Mouse (Mus musculus) megakaryocyte, embryonic 14.5 days (primary cell): Measurements from ENCODE around the gene Fam89b. TPM values are rescaled to one million over a fixed set of nuclear protein-coding genes. Genes with fewer than 3 reads are reported as not detected.
"Not testable (repeated sequence)": the region's sequence is repeated elsewhere in the genome, so short reads cannot be mapped to it uniquely, and the experiment has no call there.

ENCODE experiments used
- H3K27me3 ChIP-seq: replicated peaks from 2 replicates; pipeline ENCODE3; 2012; ENCODE audit warnings: inconsistent platforms
- H3K36me3 ChIP-seq: replicated peaks from 2 replicates; pipeline ENCODE3; 2012; ENCODE audit warnings: low read length, inconsistent platforms, mixed read lengths
- H3K4me1 ChIP-seq: 2 replicates; pipeline ENCODE4 v1.6.1; 2012; ENCODE audit warnings: inconsistent platforms
- H3K4me3 ChIP-seq: replicated peaks from 2 replicates; pipeline ENCODE3; 2012; ENCODE audit warnings: moderate library complexity, mild to moderate bottlenecking, inconsistent platforms
- H3K9me3 ChIP-seq: 2 replicates; pipeline ENCODE4 v1.6.1; 2012; ENCODE audit warnings: inconsistent platforms
- FLI1 ChIP-seq: IDR thresholded peaks from 2 replicates; pipeline ENCODE4 v1.6.1; 2012; ENCODE audit warnings: low read length, inconsistent platforms, mixed read lengths
- GATA1 ChIP-seq: IDR thresholded peaks from 3 replicates; pipeline ENCODE4 v1.6.1; 2012; ENCODE audit warnings: mixed read lengths, low read length, inconsistent platforms, borderline replicate concordance
- polyA plus RNA-seq: library from polyadenylated mRNA; stranded (reverse); fragments of >175 nt; gene quantifications from 2 replicates; pipeline ENCODE4 v1.2.3, GENCODE M21; 2012; ENCODE audit warnings: low replicate concordance; ENCODE audit not compliant: insufficient read depth

Gene Fam89b
- polyA plus RNA-seq, 1 experiment = 173 TPM

DNA sequence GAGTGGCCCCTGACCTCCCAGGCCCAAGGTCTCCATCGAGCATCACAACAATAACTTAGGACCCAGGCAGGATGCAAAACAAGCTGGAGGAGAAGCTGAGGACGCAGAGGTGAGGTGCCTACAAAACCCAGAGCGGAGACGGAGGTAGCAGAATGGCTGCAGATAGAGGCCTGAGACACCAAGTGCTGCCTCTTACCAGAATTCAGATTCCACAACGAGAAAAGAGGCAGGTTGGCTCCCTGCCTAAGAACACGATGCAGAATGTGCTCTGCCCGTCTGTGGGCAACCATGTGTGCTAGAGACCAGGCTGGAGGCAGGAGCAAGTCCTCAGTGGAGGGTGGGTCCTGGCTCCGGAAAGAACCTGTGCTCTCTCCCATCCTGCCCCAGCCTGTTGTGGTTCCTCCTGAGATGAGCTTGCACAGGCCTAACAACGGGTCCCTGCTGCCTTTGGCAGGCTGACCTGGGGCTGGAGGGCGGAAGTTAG, 36.5 kb downstream of the Fam89b start:
- H3K36me3 ChIP-seq = peaks cover 75% of the 10 kb centered on the region
- TF ChIP-seq GATA1 (no peak), FLI1 (no peak)
- peaks cover 58% of the 10 kb centered on the region for H3K4me1 ChIP-seq
- H3K9me3 ChIP-seq = no peaks in the 10 kb centered on the region
- no peaks in the 10 kb centered on the region for H3K27me3 ChIP-seq
- H3K4me3 ChIP-seq = peak overlapping the region; percentile 97

- peaks cover 65% of the 10 kb centered on the region for H3K4me1 ChIP-seq
- peak overlapping the region; percentile 97 for H3K4me3 ChIP-seq
- H3K9me3 ChIP-seq = no peaks in the 10 kb centered on the region
- TF ChIP-seq FLI1 = no peak
- no peak for TF ChIP-seq GATA1
- no peaks in the 10 kb centered on the region for H3K27me3 ChIP-seq
- H3K36me3 ChIP-seq = peaks cover 71% of the 10 kb centered on the region
Observed at GRCm38 (mm10) chr19:5692086-5692912, 37.2 kb downstream of the Fam89b start.

DNA sequence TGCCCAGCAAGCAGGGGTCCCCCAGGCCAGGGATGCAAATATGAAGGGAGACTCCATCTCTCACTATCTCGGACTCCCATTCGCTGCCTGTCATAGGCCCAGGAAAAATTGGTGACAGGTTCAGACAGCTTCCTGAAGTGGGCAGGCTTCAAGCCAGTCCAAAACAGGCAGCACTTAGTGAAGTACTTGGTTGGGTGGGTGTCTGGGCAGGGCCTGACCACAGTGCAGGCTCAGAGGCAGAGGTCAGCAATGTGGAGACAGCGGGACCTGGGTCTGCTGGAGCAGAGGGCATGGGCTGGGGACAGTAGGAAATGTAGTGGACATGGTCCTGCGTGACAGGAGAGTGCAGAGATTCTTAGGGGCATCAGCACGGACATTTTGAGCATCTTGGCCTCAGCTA, 37.9 kb downstream of the Fam89b start:
- Histone ChIP-seq H3K9me3 (no peaks in the 10 kb centered on the region), H3K4me1 (peaks cover 70% of the 10 kb centered on the region), H3K27me3 (no peaks in the 10 kb centered on the region), H3K36me3 (peaks cover 69% of the 10 kb centered on the region), H3K4me3 (peak overlapping the region; percentile 97)
- no peak for TF ChIP-seq FLI1
- no peak for TF ChIP-seq GATA1

DNA sequence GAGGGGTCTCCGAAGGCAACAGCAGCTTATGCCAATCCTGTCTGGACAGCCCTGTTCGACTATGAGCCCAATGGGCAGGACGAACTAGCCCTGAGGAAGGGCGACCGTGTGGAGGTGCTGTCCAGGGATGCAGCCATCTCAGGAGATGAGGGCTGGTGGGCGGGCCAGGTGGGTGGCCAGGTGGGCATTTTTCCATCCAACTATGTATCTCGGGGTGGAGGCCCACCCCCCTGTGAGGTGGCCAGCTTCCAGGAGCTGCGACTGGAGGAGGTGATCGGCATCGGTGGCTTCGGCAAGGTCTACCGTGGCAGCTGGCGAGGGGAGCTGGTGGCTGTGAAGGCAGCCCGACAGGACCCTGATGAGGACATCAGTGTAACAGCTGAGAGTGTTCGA, 39.1 kb downstream of the Fam89b start:
- H3K4me1 ChIP-seq = peaks cover 67% of the 10 kb centered on the region
- H3K27me3 ChIP-seq = no peaks in the 10 kb centered on the region
- TF ChIP-seq FLI1 = no peak
- TF ChIP-seq GATA1 = no peak
- H3K36me3 ChIP-seq = peaks cover 69% of the 10 kb centered on the region
- H3K4me3 ChIP-seq = peak overlapping the region; percentile 97
- H3K9me3 ChIP-seq = no peaks in the 10 kb centered on the region

DNA sequence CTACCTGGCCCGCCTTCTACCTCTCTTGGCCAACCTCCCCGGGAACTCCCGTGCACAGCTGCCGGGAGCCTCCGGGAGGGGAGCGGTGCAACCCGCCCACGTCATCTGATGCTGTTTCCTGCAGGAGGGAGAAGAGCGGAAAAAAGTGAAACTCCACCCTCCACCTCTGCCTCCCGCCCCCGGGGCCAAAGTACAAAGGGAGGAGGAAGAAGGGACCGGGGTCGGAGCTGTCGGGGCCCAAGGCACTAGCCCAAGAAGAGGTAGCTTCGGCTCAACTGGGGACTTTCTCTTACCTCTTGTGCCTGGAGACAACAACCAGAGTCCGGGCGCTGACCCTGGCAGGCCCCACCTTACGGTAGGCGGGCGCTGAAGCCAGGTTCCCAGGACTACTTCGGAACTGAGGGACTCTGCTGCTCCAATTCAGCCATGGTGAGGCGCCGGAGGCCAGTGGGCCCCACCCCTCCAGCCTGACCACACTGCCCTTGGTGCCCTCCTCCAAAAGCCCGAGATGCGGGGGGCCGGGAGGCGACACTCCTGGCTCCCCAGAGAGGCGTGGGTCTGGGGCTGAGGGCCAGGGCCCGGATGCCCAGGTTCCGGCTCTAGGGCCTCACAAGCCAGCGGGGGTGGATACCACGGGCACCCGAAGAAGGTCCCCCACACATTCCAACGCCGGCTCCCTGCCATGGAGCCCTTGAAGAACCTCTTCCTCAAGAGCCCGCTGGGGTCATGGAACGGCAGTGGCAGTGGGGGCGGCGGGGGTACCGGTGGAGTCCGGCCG, 39.7 kb downstream of the Fam89b start:
- no peak for TF ChIP-seq FLI1
- TF ChIP-seq GATA1 = no peak
- peak overlapping the region; percentile 97 for H3K4me3 ChIP-seq
- H3K27me3 ChIP-seq = no peaks in the 10 kb centered on the region
- H3K36me3 ChIP-seq = peaks cover 69% of the 10 kb centered on the region
- H3K9me3 ChIP-seq = no peaks in the 10 kb centered on the region
- H3K4me1 ChIP-seq = peaks cover 64% of the 10 kb centered on the region

GRCm38 (mm10) chr19:5689088-5689428, 40.4 kb downstream of the Fam89b start:
- Histone ChIP-seq H3K9me3 (no peaks in the 10 kb centered on the region), H3K4me3 (peak overlapping the region; percentile 97), H3K27me3 (no peaks in the 10 kb centered on the region), H3K36me3 (peaks cover 69% of the 10 kb centered on the region), H3K4me1 (peaks cover 58% of the 10 kb centered on the region)
- no peak for TF ChIP-seq FLI1
- no peak for TF ChIP-seq GATA1

- Histone ChIP-seq H3K27me3 (no peaks in the 10 kb centered on the region), H3K4me3 (peak within 1 kb of the TSS; percentile 97), H3K36me3 (peaks cover 69% of the 10 kb centered on the region), H3K4me1 (peaks cover 52% of the 10 kb centered on the region), H3K9me3 (no peaks in the 10 kb centered on the region)
- TF ChIP-seq GATA1 = no peak
- TF ChIP-seq FLI1 = no peak
Observed at GRCm38 (mm10) chr19:5688200-5689087, 41.0 kb downstream of the Fam89b start, which contains the start of the genes Map3k11 and Pcnx3. TSS of gene Map3k11 (plus strand) at chr19:5688742. TSS of gene Pcnx3 (minus strand) at chr19:5688908.

DNA sequence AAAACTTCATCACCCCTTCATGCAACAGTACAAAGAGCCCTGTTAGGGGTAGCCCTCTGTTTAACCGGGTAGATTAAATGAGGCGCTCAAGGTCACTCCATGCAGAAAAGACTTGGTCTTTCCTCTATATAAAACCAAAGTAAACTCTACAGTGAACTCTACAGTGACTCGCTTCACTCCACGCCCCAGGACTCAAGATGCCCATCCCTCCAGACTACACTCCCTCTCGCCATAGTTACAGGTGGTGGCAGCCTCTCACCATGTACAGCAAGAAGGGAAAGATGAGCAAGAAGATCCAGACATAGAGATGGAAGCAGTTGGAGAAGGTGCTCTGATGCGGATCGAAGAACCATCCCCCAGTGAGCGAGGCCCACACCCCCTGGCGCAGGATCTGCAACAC, 41.7 kb downstream of the Fam89b start:
- Histone ChIP-seq H3K4me3 (peak overlapping the region; percentile 97), H3K4me1 (peaks cover 48% of the 10 kb centered on the region), H3K36me3 (peaks cover 69% of the 10 kb centered on the region), H3K9me3 (no peaks in the 10 kb centered on the region), H3K27me3 (no peaks in the 10 kb centered on the region)
- no peak for TF ChIP-seq GATA1
- no peak for TF ChIP-seq FLI1

DNA sequence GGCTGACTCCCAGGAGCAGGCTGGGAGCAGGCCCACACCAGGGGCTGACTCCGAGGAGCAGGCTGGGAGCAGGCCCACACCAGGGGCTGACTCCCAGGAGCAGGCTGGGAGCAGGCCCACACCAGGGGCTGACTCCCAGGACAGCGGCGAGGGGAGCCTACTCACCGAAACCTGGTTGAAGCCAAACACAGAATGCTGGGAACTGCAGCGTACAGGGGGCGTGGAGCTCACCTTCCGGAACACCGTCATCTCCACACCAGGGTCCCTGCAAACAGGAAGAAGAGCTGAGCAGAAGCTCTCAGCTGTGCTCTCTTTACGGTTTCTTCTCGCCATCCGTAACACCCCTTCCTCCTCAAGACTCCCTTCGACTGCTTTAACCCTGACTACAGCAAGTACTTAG, 42.5 kb downstream of the Fam89b start:
- H3K9me3 ChIP-seq, H3K27me3 ChIP-seq: not testable (repeated sequence)
- H3K36me3 ChIP-seq = peaks cover 70% of the 10 kb centered on the region
- H3K4me3 ChIP-seq = peak overlapping the region; percentile 97
- peaks cover 40% of the 10 kb centered on the region for H3K4me1 ChIP-seq
